Mouse (Mus musculus) brain, embryonic 14.5 days (tissue): ENCODE data around the gene Cldn11. TPM values are rescaled to one million over a fixed set of nuclear protein-coding genes. Genes with fewer than 3 reads are reported as not detected.

Experiments
- DNase-seq: peaks from one replicate; pipeline ENCODE4 v3.0.0-alpha.2; 2011; ENCODE audit warnings: low read depth
- CTCF ChIP-seq: fragments of 200-500 bp; IDR thresholded peaks from 2 replicates; pipeline ENCODE4 v1.5.1; 2012; ENCODE audit warnings: inconsistent platforms, mild to moderate bottlenecking, moderate library complexity, borderline replicate concordance; ENCODE audit not compliant: insufficient read depth, insufficient read length; ENCODE audit errors: extremely low read depth
- POLR2A ChIP-seq: fragments of 200-500 bp; IDR thresholded peaks from 2 replicates; pipeline ENCODE4 v1.6.1; 2012; ENCODE audit warnings: mild to moderate bottlenecking, inconsistent platforms, borderline replicate concordance; ENCODE audit not compliant: poor library complexity, insufficient read depth, insufficient read length, severe bottlenecking; ENCODE audit errors: extremely low read depth
- polyA plus RNA-seq: library from polyadenylated mRNA; depleted of rRNA; stranded (reverse); fragments of >200 nt; gene quantifications from 2 replicates; pipeline ENCODE4 v1.2.3, GENCODE M21; 2012; rRNA removed

The Cldn11 gene
- polyA plus RNA-seq = 30.6 and 31.3 TPM in 2 replicates

- no peak for TF ChIP-seq CTCF
- TF ChIP-seq POLR2A = no peak
- peak; percentile 86 for DNase-seq
Observed at GRCm38 (mm10) chr3:31149706-31150105, at the start of gene Cldn11. Cldn11 (plus strand) TSS chr3:31149920.

DNA sequence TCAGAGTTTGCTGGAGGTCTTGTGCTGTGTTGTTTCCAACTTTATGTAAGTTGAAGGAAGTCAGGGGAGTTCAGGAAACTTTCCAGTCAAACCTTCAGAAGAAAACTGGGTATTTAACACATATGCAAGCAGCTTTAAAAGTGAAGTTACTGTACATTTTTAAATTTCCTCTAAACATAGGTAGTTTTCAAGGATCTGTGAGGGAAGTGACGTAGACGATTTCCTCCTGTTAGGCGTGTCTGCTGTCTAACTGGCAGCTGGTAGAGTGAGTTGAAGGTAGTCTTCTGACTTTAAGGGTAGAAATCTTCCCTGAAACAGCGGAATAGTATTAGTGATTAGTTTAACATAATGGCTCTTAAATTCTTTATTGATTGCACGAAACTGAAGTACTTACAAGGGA lies 49.7 kb upstream of the Cldn11 start:
- TF ChIP-seq POLR2A = no peak
- TF ChIP-seq CTCF = no peak
- DNase-seq = no peak

GRCm38 (mm10) chr3:31100802-31101201 lies 48.9 kb upstream of the Cldn11 start:
- TF ChIP-seq POLR2A = no peak
- no peak for TF ChIP-seq CTCF
- DNase-seq = no peak

DNA sequence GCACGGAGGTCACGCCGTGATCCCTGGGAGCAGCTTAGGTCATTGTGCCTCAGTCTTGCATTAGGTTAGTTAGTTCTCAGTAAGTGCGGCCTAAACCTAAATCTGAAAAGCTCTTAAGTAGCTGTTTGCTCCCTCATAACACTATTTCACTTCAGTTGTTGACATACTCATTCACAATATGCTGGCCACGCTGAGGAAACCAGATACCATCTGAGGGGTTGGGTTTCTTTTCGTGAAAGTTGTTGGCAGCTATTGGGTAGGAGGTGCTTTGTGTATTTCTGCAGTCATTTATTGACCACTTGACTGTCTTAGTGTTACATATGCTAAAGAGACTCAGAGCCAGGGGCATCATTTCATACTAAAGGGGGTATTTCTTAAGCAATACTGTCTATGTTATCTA lies 44.8 kb upstream of the Cldn11 start:
- DNase-seq = no peak
- no peak for TF ChIP-seq CTCF
- no peak for TF ChIP-seq POLR2A

DNA sequence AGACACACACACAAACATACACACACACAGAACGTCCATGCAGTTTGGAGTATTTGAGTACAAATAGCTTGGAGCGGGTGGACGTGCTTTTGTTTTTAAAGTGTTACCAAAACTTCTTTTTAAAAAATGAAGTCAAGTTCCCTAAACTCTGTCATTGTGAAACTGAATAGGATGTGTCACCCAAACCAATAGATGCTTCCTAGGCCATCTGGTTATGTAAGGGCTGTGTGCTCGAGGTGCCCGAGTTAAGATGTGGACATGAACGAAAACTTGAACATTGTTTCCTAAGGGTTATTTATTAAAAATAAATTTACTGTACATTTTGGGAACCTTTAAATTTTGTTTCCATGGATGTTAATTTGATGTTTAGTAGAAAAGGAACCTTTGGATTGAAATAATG lies 43.1 kb upstream of the Cldn11 start:
- DNase-seq = no peak
- TF ChIP-seq CTCF = no peak
- TF ChIP-seq POLR2A = no peak

DNA sequence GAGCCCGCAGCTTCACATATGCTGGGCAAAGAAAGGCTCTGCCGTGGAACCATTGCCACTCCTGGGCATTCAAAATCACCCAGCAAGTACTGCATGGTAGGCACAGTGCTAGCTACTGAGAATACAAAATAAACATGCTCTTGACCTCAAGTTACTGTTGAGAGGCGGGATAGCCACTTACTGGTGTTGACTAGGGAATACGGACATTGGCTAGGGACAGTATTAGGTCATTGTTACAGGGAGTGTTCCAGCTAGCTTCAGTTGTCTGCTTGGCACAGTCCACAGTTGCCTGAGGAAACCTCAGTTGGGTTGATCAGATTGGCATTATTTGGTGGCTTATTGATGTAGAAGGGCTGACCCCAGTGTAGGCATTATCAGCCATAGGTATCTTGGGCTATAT lies 42.0 kb upstream of the Cldn11 start:
- no peak for DNase-seq
- TF ChIP-seq POLR2A (no peak), CTCF (no peak)

DNA sequence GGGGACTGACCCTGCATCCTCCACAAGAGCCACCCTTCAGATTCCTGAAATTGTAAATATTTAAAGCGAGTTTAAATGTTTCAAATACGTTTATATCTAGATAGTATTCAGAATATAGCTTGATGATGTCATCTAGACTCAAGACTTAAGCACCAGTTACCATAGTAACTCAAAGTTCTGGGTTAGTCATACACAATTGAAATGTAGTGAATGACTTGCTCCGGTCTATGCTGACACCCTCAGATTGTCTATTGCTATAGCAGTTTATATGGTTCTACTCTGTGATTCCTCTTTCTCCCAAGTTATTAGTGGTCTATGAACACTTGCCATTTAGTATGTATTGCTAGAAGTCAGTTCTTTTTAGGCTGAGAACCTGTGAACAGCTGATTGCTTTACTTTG lies 40.6 kb upstream of the Cldn11 start:
- TF ChIP-seq POLR2A (no peak), CTCF (no peak)
- DNase-seq = peak; percentile 60

- no peak for TF ChIP-seq POLR2A
- TF ChIP-seq CTCF = no peak
- no peak for DNase-seq
Observed at GRCm38 (mm10) chr3:31123098-31123497, 26.6 kb upstream of the Cldn11 start.

DNA sequence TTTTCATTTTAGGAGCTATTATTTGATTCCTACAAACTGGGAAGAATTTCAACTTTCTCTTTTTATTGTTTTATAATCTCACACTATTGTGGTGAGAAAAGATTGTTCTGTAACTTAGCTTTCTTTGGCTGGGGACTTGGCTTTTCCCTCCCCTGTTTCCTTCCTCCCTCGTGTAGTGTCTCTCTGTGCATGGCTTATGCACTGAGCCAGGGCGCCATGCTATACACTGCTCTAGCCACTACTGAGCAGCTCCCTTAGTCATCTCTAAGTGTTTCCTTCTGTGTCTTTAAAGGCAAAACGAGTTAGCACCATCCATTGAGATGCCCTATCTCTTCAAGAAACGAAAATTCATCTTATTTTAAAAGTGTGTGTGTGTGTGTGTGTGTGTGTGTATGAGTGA lies 23.4 kb upstream of the Cldn11 start:
- no peak for TF ChIP-seq POLR2A
- DNase-seq = no peak

DNA sequence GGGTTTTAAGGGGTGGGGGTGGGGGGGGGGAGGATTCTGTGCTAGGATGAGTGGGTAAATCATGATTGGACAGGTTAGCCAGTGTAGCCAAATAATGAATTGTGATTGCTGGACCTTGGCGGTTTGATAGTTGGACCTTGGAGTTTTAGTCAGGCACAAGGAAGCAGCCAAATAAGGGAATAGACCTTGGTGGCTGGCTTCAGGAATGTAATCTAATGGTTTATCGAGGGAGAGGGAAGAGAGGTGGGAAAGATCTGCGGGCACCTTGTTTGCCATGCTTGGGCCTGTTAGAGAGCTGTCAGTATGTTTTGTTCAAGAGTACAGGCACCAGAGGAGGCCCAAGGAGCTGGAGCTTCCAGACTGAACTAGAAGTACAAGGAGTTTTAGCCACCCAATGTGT lies 22.9 kb upstream of the Cldn11 start:
- TF ChIP-seq POLR2A (no peak), CTCF (no peak)
- DNase-seq = no peak

- no peak for TF ChIP-seq POLR2A
- TF ChIP-seq CTCF = no peak
- DNase-seq = no peak
Observed at GRCm38 (mm10) chr3:31129766-31130165, 20.0 kb upstream of the Cldn11 start.

DNA sequence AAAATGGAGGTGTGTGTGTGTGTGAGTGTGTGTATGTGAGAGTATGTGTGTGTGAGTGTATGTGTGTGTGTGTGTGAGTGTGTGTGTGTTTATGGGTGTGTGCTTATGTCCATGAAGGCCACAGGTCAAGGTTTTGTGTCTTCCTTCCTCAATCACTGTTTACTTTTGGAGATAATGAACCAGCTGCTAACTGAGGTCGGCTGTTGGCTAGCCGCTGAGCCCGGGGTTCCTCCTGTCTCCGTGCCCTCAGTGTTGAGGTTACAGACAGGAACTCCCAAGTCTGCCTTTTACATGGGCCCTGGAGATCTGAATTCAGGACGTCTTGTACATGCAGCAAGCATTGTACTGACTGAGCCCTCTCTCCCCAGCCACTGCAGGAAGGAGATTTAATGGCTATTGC lies 16.1 kb upstream of the Cldn11 start:
- TF ChIP-seq POLR2A (no peak), CTCF (no peak)
- DNase-seq = no peak

- DNase-seq = no peak
- no peak for TF ChIP-seq POLR2A
Observed at GRCm38 (mm10) chr3:31134246-31134645, 15.5 kb upstream of the Cldn11 start.
